Mouse (Mus musculus) lung, embryonic 16.5 days (tissue): ENCODE data around the gene Zp1. TPM values are rescaled to one million over a fixed set of nuclear protein-coding genes. Genes with fewer than 3 reads are reported as not detected.

ENCODE experiments used
- ATAC-seq: fragments of 200-750 bp; cut with Nextera tagmentation; 2 replicates; pipeline ENCODE4 v1.8.0; 2017; ENCODE audit warnings: low read depth, mild to moderate bottlenecking, moderate library complexity
- H3K27ac ChIP-seq: fragments of 300-500 bp; sonication (generic); 2 replicates; pipeline ENCODE4 v1.5.1; 2014; ENCODE audit warnings: mild to moderate bottlenecking, control low read depth, low read length
- H3K27me3 ChIP-seq: fragments of 300-500 bp; sonication (generic); 2 replicates; pipeline ENCODE4 v1.6.1; 2014; ENCODE audit warnings: low read depth, low read length, mixed read lengths; ENCODE audit not compliant: control insufficient read depth, insufficient read depth
- H3K36me3 ChIP-seq: fragments of 300-500 bp; sonication (generic); 2 replicates; pipeline ENCODE4 v1.6.1; 2014; ENCODE audit warnings: low read length; ENCODE audit not compliant: control insufficient read depth, insufficient read depth
- H3K4me1 ChIP-seq: fragments of 300-500 bp; sonication (generic); replicated peaks from 2 replicates; pipeline ENCODE4 v1.6.1; 2014; ENCODE audit warnings: low read length, mixed read lengths; ENCODE audit not compliant: control insufficient read depth, insufficient read depth
- H3K4me2 ChIP-seq: fragments of 300-500 bp; sonication (generic); 2 replicates; pipeline ENCODE4 v1.6.1; 2014; ENCODE audit warnings: low read depth, low read length, control low read depth
- H3K4me3 ChIP-seq: fragments of 300-500 bp; sonication (generic); 2 replicates; pipeline ENCODE4 v1.5.1; 2014; ENCODE audit warnings: mild to moderate bottlenecking, low read length, control low read depth
- H3K9ac ChIP-seq: fragments of 300-500 bp; sonication (generic); 2 replicates; pipeline ENCODE4 v1.6.1; 2014; ENCODE audit warnings: low read length, control low read depth
- H3K9me3 ChIP-seq: fragments of 300-500 bp; sonication (generic); 2 replicates; pipeline ENCODE4 v1.6.1; 2016; ENCODE audit warnings: low read length; ENCODE audit not compliant: control insufficient read depth
- WGBS: fragments of 180-500 bp; shearing (Covaris S2); extraction: QIAGEN DNeasy Blood & Tissue Kit; methylation state at CpG from one replicate; pipeline ENCODE4 v1.1.7; 2014; 5-methylcytosine and 5-hydroxymethylcytosine counted together
- polyA plus RNA-seq: library from polyadenylated mRNA; unstranded; fragments of >200 nt; fragmentation: Nextera tagmentation; extraction: Ambion mirVana; gene quantifications from 2 replicates; pipeline ENCODE4 v1.2.1, GENCODE M21; 2015

Gene Zp1
- polyA plus RNA-seq, 1 experiment from 2014 or later = not detected

DNA sequence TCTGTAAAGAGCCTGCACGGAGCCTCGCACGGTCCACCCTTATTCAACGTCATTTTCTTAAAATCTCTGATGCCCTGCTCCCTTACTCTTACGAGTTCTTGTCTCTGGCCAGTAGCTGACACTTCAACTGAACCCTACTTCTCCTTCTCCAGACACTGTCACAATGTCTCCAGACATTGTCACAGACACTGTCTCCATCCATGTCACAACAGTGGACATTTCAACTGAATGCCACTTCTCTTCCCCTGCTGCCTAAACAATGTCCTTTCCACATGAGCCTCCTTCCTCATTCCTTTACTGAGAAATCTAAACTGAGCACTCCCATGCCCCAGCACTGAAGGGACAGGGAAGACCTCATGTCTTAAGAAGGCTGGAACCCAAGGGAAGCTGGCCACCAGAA lies 26.8 kb upstream of the Zp1 start:
- 78% methylated on average over 5 of the region's 5 CpGs for WGBS

DNA sequence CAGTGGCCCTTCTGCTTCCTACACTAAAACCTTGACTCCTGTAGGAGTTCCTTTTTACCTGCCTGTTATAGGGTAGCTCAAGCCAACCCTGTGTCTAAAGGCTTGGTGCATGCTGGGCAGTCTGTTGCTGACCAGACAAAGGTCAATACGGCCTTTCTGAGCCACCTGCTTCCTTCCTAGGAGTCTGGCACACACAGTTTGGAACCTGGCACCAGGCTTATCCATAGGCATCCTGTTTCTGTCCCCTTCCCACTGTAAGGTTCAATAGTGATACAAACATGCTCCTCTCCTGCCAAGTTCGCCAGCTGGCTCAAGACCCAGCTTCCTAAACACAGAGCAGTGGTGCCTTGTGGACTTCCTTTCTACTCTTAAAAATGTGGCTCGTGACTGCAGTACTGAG lies 26.1 kb upstream of the Zp1 start:
- no peak overlapping the region; the same call in 1 of the 2 replicates for H3K9ac ChIP-seq
- peaks cover 33% of the 10 kb centered on the region for H3K36me3 ChIP-seq
- no peak overlapping the region for H3K4me3 ChIP-seq
- WGBS = 73% methylated on average over 3 of the region's 3 CpGs
- no peaks in the 10 kb centered on the region for H3K27me3 ChIP-seq
- peaks cover 21% of the 10 kb centered on the region for H3K4me1 ChIP-seq
- ATAC-seq = no peak
- H3K4me2 ChIP-seq = peak overlapping the region; percentile 100; the same call in 1 of the 2 replicates
- no peaks in the 10 kb centered on the region for H3K9me3 ChIP-seq
- H3K27ac ChIP-seq = no peak overlapping the region

More for the DNA sequence above, 26.8 kb upstream of the Zp1 start:
- ATAC-seq = no peak
- peak overlapping the region; percentile 77 for H3K4me3 ChIP-seq
- peak overlapping the region; percentile 85 for H3K9ac ChIP-seq
- H3K27me3 ChIP-seq = no peaks in the 10 kb centered on the region
- H3K4me1 ChIP-seq = peaks cover 26% of the 10 kb centered on the region
- peak overlapping the region; percentile 100 for H3K4me2 ChIP-seq
- no peak overlapping the region for H3K27ac ChIP-seq
- H3K36me3 ChIP-seq = peaks cover 28% of the 10 kb centered on the region
- H3K9me3 ChIP-seq = no peaks in the 10 kb centered on the region

DNA sequence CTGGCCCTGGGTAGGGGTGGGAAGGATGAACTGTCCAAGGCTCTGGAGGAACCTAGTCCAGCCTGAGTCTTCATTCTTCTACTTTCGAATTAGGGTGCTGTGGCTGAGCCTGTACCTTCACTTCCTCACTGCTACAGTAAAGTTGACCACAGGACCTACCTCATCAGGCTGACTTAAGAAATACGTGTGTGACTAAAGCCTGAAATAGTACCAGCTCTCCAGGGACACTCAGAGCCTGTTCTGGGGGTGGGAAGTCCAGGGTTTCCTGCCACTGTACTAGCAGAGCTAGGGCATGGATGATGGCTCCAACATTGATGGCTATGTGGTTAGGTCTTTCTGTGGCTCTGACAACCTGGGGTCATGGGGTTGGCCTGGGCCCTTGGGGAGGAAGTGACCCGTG lies 23.5 kb upstream of the Zp1 start:
- H3K27ac ChIP-seq = no peak overlapping the region
- no peaks in the 10 kb centered on the region for H3K9me3 ChIP-seq
- peaks cover 33% of the 10 kb centered on the region for H3K36me3 ChIP-seq
- ATAC-seq = no peak
- H3K4me1 ChIP-seq = peaks cover 32% of the 10 kb centered on the region
- H3K27me3 ChIP-seq = no peaks in the 10 kb centered on the region
- H3K4me2 ChIP-seq = no peak overlapping the region
- H3K4me3 ChIP-seq = no peak overlapping the region
- WGBS = 82% methylated on average over 3 of the region's 3 CpGs
- H3K9ac ChIP-seq = no peak overlapping the region

DNA sequence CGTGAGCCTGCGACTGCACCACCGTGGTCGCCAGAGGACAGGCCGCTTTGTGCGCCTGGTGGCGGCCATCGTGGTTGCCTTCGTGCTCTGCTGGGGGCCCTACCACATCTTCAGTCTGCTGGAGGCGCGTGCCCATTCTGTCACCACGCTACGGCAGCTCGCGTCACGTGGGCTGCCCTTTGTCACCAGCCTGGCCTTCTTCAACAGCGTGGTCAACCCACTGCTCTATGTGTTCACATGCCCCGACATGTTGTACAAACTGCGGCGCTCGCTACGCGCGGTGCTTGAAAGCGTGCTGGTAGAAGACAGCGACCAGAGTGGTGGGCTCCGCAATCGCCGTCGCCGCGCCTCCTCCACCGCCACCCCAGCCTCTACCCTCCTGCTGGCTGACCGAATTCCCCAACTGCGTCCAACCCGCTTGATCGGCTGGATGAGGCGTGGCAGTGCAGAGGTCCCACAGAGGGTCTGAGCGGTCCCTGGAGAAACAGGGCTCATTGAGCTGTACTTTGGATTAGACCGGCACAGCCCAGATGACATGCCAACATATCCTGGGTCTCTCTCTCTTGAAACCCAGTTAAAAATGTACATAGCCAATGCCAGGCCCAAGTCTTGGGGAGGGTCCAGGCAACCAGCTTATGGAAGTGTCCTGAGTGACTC lies 20.5 kb upstream of the Zp1 start:
- H3K9me3 ChIP-seq = no peaks in the 10 kb centered on the region
- H3K36me3 ChIP-seq = peaks cover 33% of the 10 kb centered on the region
- peak overlapping the region; percentile 90 for H3K4me2 ChIP-seq
- H3K4me1 ChIP-seq = peaks cover 13% of the 10 kb centered on the region
- H3K27ac ChIP-seq = no peak overlapping the region
- H3K9ac ChIP-seq = peak overlapping the region; percentile 62
- ATAC-seq = peak; percentile 75
- no peaks in the 10 kb centered on the region; the same call in 1 of the 2 replicates for H3K27me3 ChIP-seq
- WGBS = 3% methylated on average over 40 of the region's 40 CpGs
- peak overlapping the region; percentile 40 for H3K4me3 ChIP-seq

DNA sequence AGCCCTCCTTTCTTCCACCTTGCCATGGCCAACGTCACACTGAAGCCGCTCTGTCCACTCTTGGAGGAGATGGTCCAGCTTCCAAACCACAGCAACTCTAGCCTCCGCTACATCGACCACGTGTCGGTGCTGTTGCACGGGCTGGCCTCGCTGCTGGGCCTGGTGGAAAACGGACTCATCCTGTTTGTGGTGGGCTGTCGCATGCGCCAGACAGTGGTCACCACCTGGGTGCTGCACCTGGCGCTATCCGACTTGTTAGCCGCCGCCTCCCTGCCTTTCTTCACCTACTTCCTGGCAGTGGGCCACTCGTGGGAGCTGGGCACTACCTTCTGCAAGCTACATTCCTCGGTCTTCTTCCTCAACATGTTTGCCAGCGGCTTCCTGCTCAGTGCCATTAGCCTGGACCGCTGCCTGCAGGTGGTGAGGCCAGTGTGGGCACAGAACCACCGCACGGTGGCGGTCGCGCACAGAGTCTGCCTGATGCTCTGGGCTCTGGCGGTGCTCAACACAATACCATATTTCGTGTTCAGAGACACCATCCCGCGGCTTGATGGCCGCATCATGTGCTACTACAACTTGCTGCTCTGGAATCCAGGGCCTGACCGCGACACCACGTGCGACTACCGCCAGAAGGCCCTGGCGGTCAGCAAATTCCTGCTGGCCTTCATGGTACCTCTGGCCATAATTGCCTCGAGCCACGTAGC lies 19.8 kb upstream of the Zp1 start:
- Histone ChIP-seq H3K4me3 (peak overlapping the region; percentile 40), H3K27ac (no peak overlapping the region), H3K4me1 (peaks cover 13% of the 10 kb centered on the region), H3K36me3 (peaks cover 33% of the 10 kb centered on the region), H3K27me3 (no peaks in the 10 kb centered on the region; the same call in 1 of the 2 replicates), H3K9me3 (no peaks in the 10 kb centered on the region), H3K4me2 (peak overlapping the region; percentile 90), H3K9ac (peak overlapping the region; percentile 62)
- ATAC-seq = peak; percentile 87
- WGBS = 16% methylated on average over 37 of the region's 37 CpGs

DNA sequence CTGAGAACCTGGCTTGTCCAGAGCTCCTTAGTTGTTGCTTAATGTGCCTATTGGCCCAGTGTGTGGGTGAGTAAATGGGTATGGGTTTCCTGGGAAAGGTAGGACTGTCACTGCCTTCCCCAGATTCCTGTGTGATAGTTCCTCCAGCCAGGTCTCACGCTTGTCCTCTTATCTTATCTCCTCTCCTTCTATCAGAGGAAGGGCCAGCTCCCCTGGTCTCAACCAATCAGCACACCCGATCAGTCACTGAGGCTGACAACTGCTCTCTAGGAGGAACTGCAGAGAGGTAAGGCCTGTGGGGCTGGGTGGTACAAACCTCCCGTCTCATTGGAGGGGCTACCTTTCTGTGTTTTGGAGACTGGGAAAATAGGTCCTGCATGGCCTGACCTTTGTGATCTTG lies 18.3 kb upstream of the Zp1 start:
- Histone ChIP-seq H3K27me3 (no peaks in the 10 kb centered on the region; the same call in 1 of the 2 replicates), H3K9ac (no peak overlapping the region), H3K27ac (no peak overlapping the region), H3K4me1 (peaks cover 13% of the 10 kb centered on the region), H3K36me3 (peaks cover 20% of the 10 kb centered on the region), H3K9me3 (no peaks in the 10 kb centered on the region), H3K4me3 (no peak overlapping the region), H3K4me2 (no peak overlapping the region)
- ATAC-seq = no peak
- 15% methylated on average over 3 of the region's 3 CpGs for WGBS

DNA sequence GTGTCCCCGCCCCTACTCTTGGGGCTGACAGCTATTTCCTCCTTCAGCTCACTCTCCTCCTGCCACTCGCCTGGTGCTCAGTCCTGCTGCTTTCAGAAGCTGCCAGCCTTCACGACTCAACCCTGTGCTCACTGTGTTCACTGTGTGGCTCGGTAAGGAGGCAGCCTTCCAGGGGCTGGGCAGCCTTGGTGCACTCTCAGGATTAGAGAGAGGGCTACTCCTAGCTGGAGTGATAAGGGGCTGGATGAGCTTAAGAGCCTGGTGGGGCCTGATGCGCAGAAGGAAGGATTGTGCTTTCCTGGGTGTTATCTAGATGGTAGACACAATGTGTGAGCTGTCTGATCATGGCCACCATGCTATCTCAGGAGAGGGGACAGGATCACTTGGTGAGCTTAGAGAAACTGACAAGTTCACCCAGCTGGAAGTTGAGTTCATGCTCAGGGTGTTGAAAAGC lies 16.7 kb upstream of the Zp1 start, which contains the start of gene Ptgdr2:
Ptgdr2 (plus strand) TSS at position 51 of the 454 bp plus-strand sequence.
- Histone ChIP-seq H3K4me3 (no peak within 1 kb of the TSS), H3K27me3 (no peaks in the 10 kb centered on the region; the same call in 1 of the 2 replicates), H3K9ac (no peak within 1 kb of the TSS), H3K36me3 (peaks cover 4% of the 10 kb centered on the region; the same call in 1 of the 2 replicates), H3K27ac (no peak within 1 kb of the TSS), H3K9me3 (no peaks in the 10 kb centered on the region), H3K4me1 (peaks cover 13% of the 10 kb centered on the region), H3K4me2 (no peak within 1 kb of the TSS)
- WGBS = 26% methylated on average over 5 of the region's 5 CpGs
- no peak for ATAC-seq

DNA sequence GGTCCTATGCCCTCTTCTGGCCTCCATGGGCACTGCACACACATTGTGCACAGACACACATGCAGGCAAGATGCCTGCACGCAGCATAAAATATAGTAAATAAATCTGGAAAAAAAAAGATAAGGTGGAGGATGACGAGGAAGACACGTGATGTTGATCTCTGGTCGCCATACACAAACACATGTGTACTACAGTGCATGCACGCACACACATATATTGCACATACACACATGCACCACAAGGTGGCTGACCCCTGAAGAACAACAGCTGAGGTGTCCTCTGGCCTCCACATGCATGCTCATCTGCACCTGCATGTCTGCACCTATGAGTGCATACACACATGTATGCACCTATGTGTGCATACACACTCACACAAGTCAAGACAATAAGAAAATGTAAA lies 15.6 kb upstream of the Zp1 start:
- WGBS = 83% methylated on average over 5 of the region's 5 CpGs
- no peak for ATAC-seq

DNA sequence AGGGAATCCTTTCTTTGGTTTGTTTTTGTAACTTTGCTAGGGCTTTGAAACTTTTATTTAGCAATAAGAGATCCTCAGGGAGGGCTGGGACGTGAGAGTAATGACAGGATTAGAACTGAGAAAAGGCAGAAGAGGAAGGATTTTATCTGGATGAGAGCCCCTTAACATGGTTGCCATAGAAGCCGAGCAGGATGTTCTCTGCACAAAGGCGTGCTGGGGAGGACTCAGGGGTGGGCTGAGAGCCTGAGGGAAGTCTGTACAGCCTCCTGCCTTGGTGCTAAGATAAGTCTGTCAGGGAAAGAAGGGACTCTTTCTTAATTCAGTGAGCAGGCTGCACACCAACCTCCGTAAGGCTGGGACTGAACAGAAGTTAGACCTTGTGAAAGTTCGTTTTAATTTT lies 14.6 kb upstream of the Zp1 start:
- H3K36me3 ChIP-seq = no peaks in the 10 kb centered on the region
- WGBS = 39% methylated on average over 5 of the region's 5 CpGs
- H3K4me1 ChIP-seq = no peaks in the 10 kb centered on the region
- H3K27ac ChIP-seq = no peak overlapping the region
- no peak for ATAC-seq
- no peak overlapping the region for H3K4me2 ChIP-seq
- H3K9me3 ChIP-seq = no peaks in the 10 kb centered on the region
- H3K9ac ChIP-seq = no peak overlapping the region
- no peak overlapping the region for H3K4me3 ChIP-seq
- H3K27me3 ChIP-seq = no peaks in the 10 kb centered on the region; the same call in 1 of the 2 replicates

More for the DNA sequence above, 15.6 kb upstream of the Zp1 start:
- Histone ChIP-seq H3K27me3 (no peaks in the 10 kb centered on the region; the same call in 1 of the 2 replicates), H3K4me3 (no peak overlapping the region), H3K4me2 (no peak overlapping the region), H3K36me3 (no peaks in the 10 kb centered on the region), H3K27ac (no peak overlapping the region), H3K9ac (no peak overlapping the region), H3K9me3 (no peaks in the 10 kb centered on the region), H3K4me1 (peaks cover 9% of the 10 kb centered on the region)
